Comparison of ENCODE assay signal across 12 mouse cellular contexts in the genomic region with DNA sequence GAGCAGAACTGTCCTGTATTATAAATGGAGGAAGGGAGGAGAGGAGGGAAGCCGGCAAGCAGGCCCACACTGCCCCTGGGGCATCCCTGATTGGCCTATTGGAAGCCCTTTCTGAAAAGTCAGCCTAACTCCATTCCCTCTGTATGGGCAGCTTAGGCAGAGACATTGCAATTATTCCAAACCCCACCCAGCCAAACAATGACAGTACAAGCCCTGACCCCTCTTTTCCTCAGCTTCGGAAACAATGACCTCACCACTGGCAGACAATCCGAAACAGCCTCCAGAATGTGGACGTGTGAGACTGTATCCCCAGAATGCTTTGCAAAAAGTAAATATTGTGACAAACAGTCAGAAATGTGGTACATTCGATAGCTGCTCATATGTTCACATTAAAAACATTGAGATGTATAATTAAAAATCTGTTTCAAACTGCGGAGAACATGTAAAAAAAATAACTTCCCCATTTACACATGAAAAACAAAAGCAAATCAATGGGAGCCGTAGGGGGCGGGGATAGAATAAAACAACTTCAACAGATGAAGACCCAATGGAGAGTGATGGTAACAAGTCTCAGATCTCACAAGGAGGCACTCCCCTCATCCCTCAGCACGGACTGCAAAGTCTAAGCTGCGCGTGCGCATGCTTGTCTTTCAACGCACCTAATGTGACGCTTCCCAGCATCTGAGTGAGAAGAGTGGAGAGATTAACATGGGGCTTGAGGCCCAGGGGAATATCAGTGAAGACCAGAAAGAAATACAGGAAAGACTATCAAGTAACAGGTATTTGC.
DNase-seq lines count a peak whose midpoint lies in the region; ATAC-seq and TF ChIP-seq lines count a peak whose summit lies in the region.
"Had no signal": no experiment of that assay in that cellular context is flagged by ENCODE, and none has a peak within 500 bp of the region (broad histone marks: within the 10 kb centered on the region; RNA-seq: fewer than 3 reads in every experiment).

No protein-coding gene starts in this region.

- TF ChIP-seq RAD21 in CH12.LX (IDR thresholded peaks at IDR 0.05; ENCODE audit: low read depth, low read length), result no peak

- dilution Hi-C loops in CH12.LX (cut with MboI; ENCODE audit: extremely low pct_ligation_motif_present, extremely low pct_unique_long_range_greater_than_20kb, low sequenced_read_pairs), result no loop called here

- H3K4me1 ChIP-seq in CH12.LX (ENCODE audit: control insufficient read depth in 1 of 2, insufficient read depth in 2 of 2), result peaks cover 0 to 7% of the 10 kb centered on the region in 2 experiments; a peak in 1 of 4 replicates
- peaks cover 2% of the 10 kb centered on the region for H3K4me1 ChIP-seq in heart, adult 2 months (ENCODE audit: control insufficient read depth, insufficient read depth, low read length)
- H3K4me1 ChIP-seq in lung, embryonic 15.5 days, result peaks cover 4% of the 10 kb centered on the region; the same call in 1 of the 2 replicates
- H3K4me1 ChIP-seq: limb, embryonic 12.5 days had no signal

- in situ Hi-C loops in CH12.LX (cut with MboI; ENCODE audit: low pct_ligation_motif_present, low pct_unique_long_range_greater_than_20kb, low sequenced_read_pairs), result no loop called here

- no peak for TF ChIP-seq EP300 in CH12.LX (IDR thresholded peaks at IDR 0.05; ENCODE audit: low read length)
- 0 out of 2 replicates have a peak, but pooled peaks have one; percentile 45 for TF ChIP-seq EP300 in heart, adult 2 months (IDR thresholded peaks at IDR 0.05; ENCODE audit: insufficient read depth, low read depth, low read length)

- H3K36me3 ChIP-seq in CH12.LX (replicated peaks in 1 of 2; ENCODE audit: control insufficient read depth in 1 of 2, insufficient read depth in 1 of 2, low read length in 1 of 2), result no peaks in the 10 kb centered on the region
- no peaks in the 10 kb centered on the region for H3K36me3 ChIP-seq in heart, adult 2 months (ENCODE audit: control insufficient read depth, insufficient read depth, low read length)
- no peaks in the 10 kb centered on the region for H3K36me3 ChIP-seq in lung, embryonic 15.5 days
- H3K36me3 ChIP-seq: limb, embryonic 12.5 days had no signal

- intact Hi-C loops in heart, adult 2 months (cut with DNase I), result loop anchor here (10.0 kb wide), 1 partner anchor 56 kb away; no protein-coding TSS in a partner anchor

- H3K9ac ChIP-seq in CH12.LX (ENCODE audit: insufficient read depth, low read depth), result no peak overlapping the region
- H3K9ac ChIP-seq in heart, adult 2 months (ENCODE audit: low read depth, low read length), result no peak overlapping the region
- no peak overlapping the region for H3K9ac ChIP-seq in lung, embryonic 15.5 days
- H3K9ac ChIP-seq: limb, embryonic 12.5 days had no signal

- TF ChIP-seq POLR2A in CH12.LX (IDR thresholded peaks at IDR 0.05; ENCODE audit: low read depth, low read length), result no peak
- no peak for TF ChIP-seq POLR2A in heart, adult 2 months (IDR thresholded peaks at IDR 0.05; ENCODE audit: insufficient read depth, low read depth, low read length)

- peak; percentile 37; the same call in 1 of the 2 replicates for ATAC-seq in lung, embryonic 15.5 days (ENCODE audit: borderline replicate concordance, extremely low read depth, low FRiP score, low TSS enrichment)
- no peak for ATAC-seq in erythroblast, adult 5-6 weeks (replicated peaks; ENCODE audit: low FRiP score, poor library complexity, severe bottlenecking)

- H3K4me2 ChIP-seq in CH12.LX (ENCODE audit: insufficient read depth, low read depth, poor library complexity, severe bottlenecking), result no peak overlapping the region
- H3K4me2 ChIP-seq in lung, embryonic 15.5 days, result no peak overlapping the region
- H3K4me2 ChIP-seq: limb, embryonic 12.5 days had no signal

- H3K79me2 ChIP-seq in CH12.LX (replicated peaks; ENCODE audit: control insufficient read depth, extremely low read depth, insufficient read depth, poor library complexity, severe bottlenecking), result no peaks in the 10 kb centered on the region
- no peaks in the 10 kb centered on the region for H3K79me2 ChIP-seq in heart, adult 2 months (replicated peaks; ENCODE audit: control insufficient read depth, insufficient read depth, low read length)

- no peaks in the 10 kb centered on the region for H3K9me3 ChIP-seq in CH12.LX (replicated peaks; ENCODE audit: low read length)
- H3K9me3 ChIP-seq in lung, embryonic 15.5 days, result no peaks in the 10 kb centered on the region
- H3K9me3 ChIP-seq: limb, embryonic 12.5 days had no signal

- DNase-seq in embryo, embryonic 10 days (ENCODE audit: low spot score), result peak; percentile 42
- DNase-seq in embryo, embryonic 9.5 days (ENCODE audit: extremely low spot score), result no peak
- DNase-seq in CH12.LX (ENCODE audit: extremely low read depth), result no peak
- DNase-seq in heart, adult 2 months, result peak in 1 of 2 experiments; percentile 51
- no peak for DNase-seq in Muller cell, postnatal 12 days (ENCODE audit: inconsistent ontology term)
- no peak for DNase-seq in layer of hippocampus, adult 8-10 months (ENCODE audit: low spot score in 2 of 2)
- DNase-seq: cerebellum, adult 8-10 months; kidney, adult 9 months; right cerebral cortex, postnatal 14 days had no signal

- no peak for TF ChIP-seq CTCF in CH12.LX (conservative IDR thresholded peaks at IDR 0.05 in 1 of 2, IDR thresholded peaks at IDR 0.05 in 1 of 2; ENCODE audit: low read depth in 2 of 2, low read length in 2 of 2)
- TF ChIP-seq CTCF in heart, adult 2 months (IDR thresholded peaks at IDR 0.05), result no peak

- 40% methylated on average over 14 of the region's 14 CpGs for WGBS in heart, adult 2 months
- WGBS in lung, embryonic 15.5 days, result 53% methylated on average over 14 of the region's 14 CpGs

- peaks cover 86% of the 10 kb centered on the region for H3K27me3 ChIP-seq in CH12.LX (replicated peaks)
- H3K27me3 ChIP-seq in heart, adult 2 months (ENCODE audit: control insufficient read depth, insufficient read depth, low read length), result 0 out of 2 replicates have a peak, but pooled peaks cover 2% of the 10 kb centered on the region
- peaks cover 1% of the 10 kb centered on the region; the same call in 1 of the 2 replicates for H3K27me3 ChIP-seq in lung, embryonic 15.5 days

- H3K4me3 ChIP-seq in CH12.LX (replicated peaks in 1 of 3; ENCODE audit: low read depth in 2 of 3, low read length in 2 of 3, poor library complexity in 1 of 3), result no peak overlapping the region
- H3K4me3 ChIP-seq in heart, adult 2 months, result no peak overlapping the region
- H3K4me3 ChIP-seq in lung, embryonic 15.5 days, result no peak overlapping the region
- H3K4me3 ChIP-seq: limb, embryonic 12.5 days had no signal

- no peak overlapping the region for H3K27ac ChIP-seq in CH12.LX (ENCODE audit: insufficient read depth, low read depth)
- no peak overlapping the region for H3K27ac ChIP-seq in heart, adult 2 months
- H3K27ac ChIP-seq in lung, embryonic 15.5 days, result no peak overlapping the region
- H3K27ac ChIP-seq: limb, embryonic 12.5 days had no signal

TF ChIP-seq in CH12.LX, 34 proteins besides CTCF, POLR2A, EP300 and RAD21:
- TF ChIP-seq CHD1 (IDR thresholded peaks at IDR 0.05; ENCODE audit: low read depth, low read length), result no peak
- TF ChIP-seq JUN (IDR thresholded peaks at IDR 0.05; ENCODE audit: insufficient read depth, low read depth, low read length), result peak; percentile 61
